Mouse (Mus musculus) midbrain, embryonic 15.5 days (tissue): Measurements from ENCODE around the gene Ercc6l2. TPM values are rescaled to one million over a fixed set of nuclear protein-coding genes. Genes with fewer than 3 reads are reported as not detected.
A peak's percentile ranks its signal among the peaks of the same experiment; 100 is the strongest.

Experiments used
- ATAC-seq: fragments of 200-750 bp; cut with Nextera tagmentation; replicated peaks from 2 replicates; pipeline ENCODE4 v1.8.0; 2017; ENCODE audit warnings: moderate TSS enrichment
- H3K27ac ChIP-seq: fragments of 300-500 bp; sonication (generic); 2 replicates; pipeline ENCODE4 v1.5.1; 2015; ENCODE audit warnings: mild to moderate bottlenecking, inconsistent platforms
- H3K27me3 ChIP-seq: fragments of 300-500 bp; sonication (generic); replicated peaks from 2 replicates; pipeline ENCODE4 v1.6.1; 2015; ENCODE audit warnings: inconsistent platforms
- H3K36me3 ChIP-seq: fragments of 300-500 bp; sonication (generic); replicated peaks from 2 replicates; pipeline ENCODE4 v1.6.1; 2015; ENCODE audit warnings: inconsistent platforms
- H3K4me1 ChIP-seq: fragments of 300-500 bp; sonication (generic); 2 replicates; pipeline ENCODE4 v1.6.1; 2015; ENCODE audit warnings: inconsistent platforms
- H3K4me2 ChIP-seq: fragments of 300-500 bp; sonication (generic); 2 replicates; pipeline ENCODE4 v1.6.1; 2015; ENCODE audit warnings: inconsistent platforms, mild to moderate bottlenecking, moderate library complexity
- H3K4me3 ChIP-seq: fragments of 300-500 bp; sonication (generic); 2 replicates; pipeline ENCODE4 v1.5.1; 2015; ENCODE audit warnings: mild to moderate bottlenecking, inconsistent platforms
- H3K9ac ChIP-seq: fragments of 300-500 bp; sonication (generic); 2 replicates; pipeline ENCODE4 v1.6.1; 2015; ENCODE audit warnings: mild to moderate bottlenecking, inconsistent platforms
- H3K9me3 ChIP-seq: fragments of 300-500 bp; sonication (generic); 2 replicates; pipeline ENCODE4 v1.6.1; 2016; ENCODE audit warnings: inconsistent platforms
- WGBS: fragments of 180-500 bp; shearing (Covaris S2); methylation state at CpG from one replicate; pipeline ENCODE4 v1.1.7; 2015; ENCODE audit warnings: mixed read lengths; 5-methylcytosine and 5-hydroxymethylcytosine counted together
- polyA plus RNA-seq: library from polyadenylated mRNA; unstranded; fragments of >200 nt; fragmentation: Nextera tagmentation; extraction: Ambion mirVana; gene quantifications from 2 replicates; pipeline ENCODE4 v1.2.1, GENCODE M21; 2015

Gene Ercc6l2
- polyA plus RNA-seq, 1 experiment from 2014 or later = 14.8 TPM

DNA sequence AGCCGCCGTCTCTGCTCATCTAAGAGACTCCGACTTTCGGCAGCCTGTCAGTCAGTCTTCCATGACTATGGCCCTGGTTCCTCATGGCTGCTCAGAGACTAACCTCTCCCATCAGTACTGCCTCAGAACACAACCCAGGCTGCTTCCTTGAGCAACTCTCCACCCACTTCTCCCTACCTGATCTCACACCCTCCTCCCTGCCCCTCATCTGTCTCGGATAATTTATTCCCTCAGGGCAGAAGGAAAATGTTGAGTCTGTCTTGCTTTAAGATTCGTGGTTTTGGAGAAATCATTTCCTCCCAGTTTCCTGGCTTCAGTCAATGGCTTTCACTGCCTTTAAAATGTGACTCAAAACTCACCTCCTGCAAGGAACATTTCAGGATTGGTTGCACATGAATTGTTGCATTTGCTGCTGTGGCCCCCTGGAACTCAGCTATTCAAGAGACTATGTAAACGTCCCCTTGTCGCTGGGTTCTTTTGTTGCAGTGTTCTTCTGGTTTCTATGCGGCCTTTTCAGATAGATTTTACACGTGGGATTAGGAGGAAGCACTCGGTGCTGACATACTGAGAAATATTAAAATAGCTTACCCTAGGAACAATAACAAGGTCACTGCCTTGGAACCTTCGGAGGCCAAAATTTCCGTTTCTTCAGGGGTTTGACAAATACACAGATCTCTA, 129.4 kb downstream of the Ercc6l2 start:
- WGBS = 17% methylated on average over 13 of the region's 13 CpGs
- peaks cover 51% of the 10 kb centered on the region for H3K27me3 ChIP-seq
- H3K9me3 ChIP-seq = no peaks in the 10 kb centered on the region
- H3K4me2 ChIP-seq = 0 out of 2 replicates have a peak overlapping the region, but pooled peaks have one; percentile 0
- ATAC-seq = no peak; the same call in 1 of the 2 replicates
- H3K4me1 ChIP-seq = 0 out of 2 replicates have a peak, but pooled peaks cover 3% of the 10 kb centered on the region
- no peak overlapping the region for H3K9ac ChIP-seq
- no peaks in the 10 kb centered on the region for H3K36me3 ChIP-seq
- H3K27ac ChIP-seq = no peak overlapping the region
- no peak overlapping the region for H3K4me3 ChIP-seq

Other genes with a start within 250 kb of the Ercc6l2 start
- gene Ptch1, start 241.6 kb upstream of the Ercc6l2 start, polyA plus RNA-seq = 15.5 and 15.7 TPM in 2 replicates